Mouse (Mus musculus): ENCODE measurements around the gene Gse1. TPM values are rescaled to one million over a fixed set of nuclear protein-coding genes. Genes with fewer than 3 reads are reported as not detected.

Gene Gse1
- polyA plus RNA-seq, 1 experiment from 2014 or later = 10.6 TPM

- ATAC-seq (ENCODE audit: insufficient number of reproducible peaks, insufficient read depth, low FRiP score, low TSS enrichment) = no peak
- no peak overlapping the region for H3K4me3 ChIP-seq
- 78% methylated on average over 6 of the region's 7 CpGs for WGBS
- no peaks in the 10 kb centered on the region for H3K27me3 ChIP-seq
- H3K36me3 ChIP-seq = no peaks in the 10 kb centered on the region
- peaks cover 47% of the 10 kb centered on the region for H3K4me1 ChIP-seq
- no peak overlapping the region for H3K4me2 ChIP-seq (replicated peaks)
- H3K27ac ChIP-seq = no peak overlapping the region
- no peak overlapping the region for H3K9ac ChIP-seq
- no peaks in the 10 kb centered on the region for H3K9me3 ChIP-seq
These were observed 175.5 kb downstream of the Gse1 start for GRCm38 (mm10) chr8:120403606-120404269.

GRCm38 (mm10) chr8:120404609-120405036, 176.4 kb downstream of the Gse1 start:
- WGBS = 47% methylated on average over 7 of the region's 7 CpGs
- Histone ChIP-seq H3K36me3 (no peaks in the 10 kb centered on the region), H3K27me3 (no peaks in the 10 kb centered on the region), H3K4me3 (no peak overlapping the region), H3K27ac (no peak overlapping the region), H3K4me1 (peaks cover 47% of the 10 kb centered on the region), H3K4me2 (replicated peaks) (no peak overlapping the region), H3K9me3 (no peaks in the 10 kb centered on the region), H3K9ac (no peak overlapping the region)
- no peak for ATAC-seq (ENCODE audit: insufficient number of reproducible peaks, insufficient read depth, low FRiP score, low TSS enrichment)

- 92% methylated on average over 12 of the region's 12 CpGs for WGBS
- H3K36me3 ChIP-seq = no peaks in the 10 kb centered on the region
- no peaks in the 10 kb centered on the region for H3K27me3 ChIP-seq
- no peak overlapping the region for H3K4me3 ChIP-seq
- peaks cover 56% of the 10 kb centered on the region for H3K4me1 ChIP-seq
- no peak overlapping the region for H3K27ac ChIP-seq
- no peak overlapping the region for H3K4me2 ChIP-seq (replicated peaks)
- H3K9ac ChIP-seq = no peak overlapping the region
- no peaks in the 10 kb centered on the region for H3K9me3 ChIP-seq
- ATAC-seq (ENCODE audit: insufficient number of reproducible peaks, insufficient read depth, low FRiP score, low TSS enrichment) = no peak
These were observed 177.9 kb downstream of the Gse1 start for GRCm38 (mm10) chr8:120406008-120406632.

GRCm38 (mm10) chr8:120407701-120408240, 179.5 kb downstream of the Gse1 start:
- H3K27ac ChIP-seq = no peak overlapping the region
- H3K4me3 ChIP-seq = no peak overlapping the region
- ATAC-seq (ENCODE audit: insufficient number of reproducible peaks, insufficient read depth, low FRiP score, low TSS enrichment) = no peak
- WGBS = 7% methylated on average over 9 of the region's 9 CpGs
- no peak overlapping the region for H3K4me2 ChIP-seq (replicated peaks)
- no peaks in the 10 kb centered on the region for H3K9me3 ChIP-seq
- H3K27me3 ChIP-seq = no peaks in the 10 kb centered on the region
- no peaks in the 10 kb centered on the region for H3K36me3 ChIP-seq
- H3K9ac ChIP-seq = no peak overlapping the region
- H3K4me1 ChIP-seq = peaks cover 59% of the 10 kb centered on the region

GRCm38 (mm10) chr8:120408241-120409215, 180.3 kb downstream of the Gse1 start:
- H3K27me3 ChIP-seq = no peaks in the 10 kb centered on the region

GRCm38 (mm10) chr8:120409371-120410013, 181.2 kb downstream of the Gse1 start:
- H3K4me3 ChIP-seq = no peak overlapping the region
- 25% methylated on average over 11 of the region's 11 CpGs for WGBS
- no peaks in the 10 kb centered on the region for H3K36me3 ChIP-seq
- peak overlapping the region; percentile 12; the same call in 1 of the 2 replicates for H3K9ac ChIP-seq
- H3K4me2 ChIP-seq (replicated peaks) = no peak overlapping the region
- H3K9me3 ChIP-seq = no peaks in the 10 kb centered on the region
- no peaks in the 10 kb centered on the region for H3K27me3 ChIP-seq
- H3K27ac ChIP-seq = no peak overlapping the region
- H3K4me1 ChIP-seq = peaks cover 65% of the 10 kb centered on the region
- no peak for ATAC-seq (ENCODE audit: insufficient number of reproducible peaks, insufficient read depth, low FRiP score, low TSS enrichment)

More at GRCm38 (mm10) chr8:120408241-120409215, 180.3 kb downstream of the Gse1 start:
- Histone ChIP-seq H3K9me3 (no peaks in the 10 kb centered on the region), H3K4me3 (no peak overlapping the region), H3K27ac (no peak overlapping the region), H3K9ac (no peak overlapping the region), H3K36me3 (no peaks in the 10 kb centered on the region), H3K4me2 (replicated peaks) (no peak overlapping the region), H3K4me1 (peaks cover 62% of the 10 kb centered on the region)
- ATAC-seq (ENCODE audit: insufficient number of reproducible peaks, insufficient read depth, low FRiP score, low TSS enrichment) = no peak
- WGBS = 31% methylated on average over 14 of the region's 14 CpGs

- peaks cover 78% of the 10 kb centered on the region for H3K4me1 ChIP-seq
- H3K36me3 ChIP-seq = no peaks in the 10 kb centered on the region
- H3K27ac ChIP-seq = no peak overlapping the region
- no peak overlapping the region for H3K9ac ChIP-seq
- no peak overlapping the region for H3K4me2 ChIP-seq (replicated peaks)
- 60% methylated on average over 14 of the region's 14 CpGs for WGBS
- no peak for ATAC-seq (ENCODE audit: insufficient number of reproducible peaks, insufficient read depth, low FRiP score, low TSS enrichment)
- no peaks in the 10 kb centered on the region for H3K27me3 ChIP-seq
- no peak overlapping the region for H3K4me3 ChIP-seq
- H3K9me3 ChIP-seq = no peaks in the 10 kb centered on the region
These were observed 182.8 kb downstream of the Gse1 start for GRCm38 (mm10) chr8:120411059-120411458.

- Histone ChIP-seq H3K4me2 (replicated peaks) (no peak overlapping the region), H3K27me3 (no peaks in the 10 kb centered on the region), H3K36me3 (no peaks in the 10 kb centered on the region), H3K9me3 (no peaks in the 10 kb centered on the region), H3K27ac (no peak overlapping the region), H3K9ac (no peak overlapping the region), H3K4me1 (peaks cover 83% of the 10 kb centered on the region), H3K4me3 (no peak overlapping the region)
- no peak for ATAC-seq (ENCODE audit: insufficient number of reproducible peaks, insufficient read depth, low FRiP score, low TSS enrichment)
- WGBS = 36% methylated on average over 8 of the region's 8 CpGs
These were observed 183.6 kb downstream of the Gse1 start for GRCm38 (mm10) chr8:120411862-120412261.

- no peak for ATAC-seq (ENCODE audit: insufficient number of reproducible peaks, insufficient read depth, low FRiP score, low TSS enrichment)
- H3K36me3 ChIP-seq = no peaks in the 10 kb centered on the region
- H3K4me3 ChIP-seq = no peak overlapping the region
- peaks cover 83% of the 10 kb centered on the region for H3K4me1 ChIP-seq
- no peaks in the 10 kb centered on the region for H3K9me3 ChIP-seq
- no peak overlapping the region for H3K4me2 ChIP-seq (replicated peaks)
- no peak overlapping the region for H3K27ac ChIP-seq
- H3K27me3 ChIP-seq = no peaks in the 10 kb centered on the region
- H3K9ac ChIP-seq = no peak overlapping the region
- WGBS = 84% methylated on average over 4 of the region's 4 CpGs
These were observed 184.1 kb downstream of the Gse1 start for GRCm38 (mm10) chr8:120412357-120412756.

- no peak overlapping the region for H3K4me2 ChIP-seq (replicated peaks)
- H3K4me3 ChIP-seq = no peak overlapping the region
- H3K27me3 ChIP-seq = no peaks in the 10 kb centered on the region
- H3K4me1 ChIP-seq = peaks cover 83% of the 10 kb centered on the region
- ATAC-seq (ENCODE audit: insufficient number of reproducible peaks, insufficient read depth, low FRiP score, low TSS enrichment) = no peak
- H3K36me3 ChIP-seq = no peaks in the 10 kb centered on the region
- H3K9ac ChIP-seq = no peak overlapping the region
- WGBS = 75% methylated on average over 29 of the region's 29 CpGs
- H3K27ac ChIP-seq = no peak overlapping the region
- no peaks in the 10 kb centered on the region for H3K9me3 ChIP-seq
These were observed 184.8 kb downstream of the Gse1 start for GRCm38 (mm10) chr8:120412911-120413625.

GRCm38 (mm10) chr8:120413626-120413988, 185.4 kb downstream of the Gse1 start:
- H3K4me3 ChIP-seq = no peak overlapping the region
- H3K27ac ChIP-seq = no peak overlapping the region
- ATAC-seq (ENCODE audit: insufficient number of reproducible peaks, insufficient read depth, low FRiP score, low TSS enrichment) = no peak
- peaks cover 83% of the 10 kb centered on the region for H3K4me1 ChIP-seq
- no peak overlapping the region for H3K9ac ChIP-seq
- no peaks in the 10 kb centered on the region for H3K36me3 ChIP-seq
- WGBS = 76% methylated on average over 6 of the region's 6 CpGs
- H3K4me2 ChIP-seq (replicated peaks) = no peak overlapping the region
- no peaks in the 10 kb centered on the region for H3K27me3 ChIP-seq
- H3K9me3 ChIP-seq = no peaks in the 10 kb centered on the region
